Mouse (Mus musculus) C2C12 (cell line): ENCODE results near the gene Slc30a2. TPM values are rescaled to one million over a fixed set of nuclear protein-coding genes. Genes with fewer than 3 reads are reported as not detected.

Experiments
- H3K27me3 ChIP-seq: one replicate; pipeline ENCODE4 v1.6.1; 2011; ENCODE audit not compliant: control insufficient read depth, insufficient read depth, insufficient read length
- H3K36me3 ChIP-seq: one replicate; pipeline ENCODE4 v1.6.1; 2011; ENCODE audit not compliant: control insufficient read depth, insufficient read depth
- H3K4me3 ChIP-seq: one replicate; pipeline ENCODE4 v1.5.1; 2011; ENCODE audit warnings: mild to moderate bottlenecking, control low read depth; ENCODE audit not compliant: poor library complexity, insufficient read depth, severe bottlenecking
- H3K79me2 ChIP-seq: one replicate; pipeline ENCODE4 v1.6.1; 2011; ENCODE audit not compliant: control insufficient read depth, insufficient read depth
- H3K79me3 ChIP-seq: one replicate; pipeline ENCODE4 v1.6.1; 2011; ENCODE audit warnings: low read depth, control low read depth
- H3ac ChIP-seq: one replicate; pipeline ENCODE3; 2011; ENCODE audit warnings: low read depth; ENCODE audit not compliant: control insufficient read depth, insufficient read length
- CEBPB ChIP-seq: IDR thresholded peaks from one replicate; pipeline ENCODE4 v1.6.1; 2011; ENCODE audit warnings: low read depth, mild to moderate bottlenecking, control low read depth, moderate library complexity
- CTCF ChIP-seq: IDR thresholded peaks from one replicate; pipeline ENCODE4 v1.5.1; 2011; ENCODE audit not compliant: control insufficient read depth, insufficient read depth, insufficient read length
- FOSL1 ChIP-seq: IDR thresholded peaks from one replicate; pipeline ENCODE4 v1.8.0; 2011; ENCODE audit warnings: mild to moderate bottlenecking, low read length; ENCODE audit not compliant: poor library complexity, insufficient read depth, severe bottlenecking
- MAX ChIP-seq: IDR thresholded peaks from one replicate; pipeline ENCODE4 v1.6.1; 2011; ENCODE audit warnings: mild to moderate bottlenecking, control low read depth
- MYOD1 ChIP-seq: IDR thresholded peaks from one replicate; pipeline ENCODE4 v1.6.1; 2011; ENCODE audit warnings: low read depth; ENCODE audit not compliant: control insufficient read depth, insufficient read length
- MYOG ChIP-seq: IDR thresholded peaks from one replicate; pipeline ENCODE4 v1.6.1; 2011; ENCODE audit not compliant: control insufficient read depth, insufficient read length; ENCODE audit errors: extremely low read depth
- USF1 ChIP-seq: IDR thresholded peaks from one replicate; pipeline ENCODE4 v1.6.1; 2011; ENCODE audit warnings: low read depth, mild to moderate bottlenecking, control low read depth, moderate library complexity
- polyA plus RNA-seq: library from polyadenylated mRNA; unstranded; fragments of >200 nt; fragmentation: generic; extraction: Trizol; gene quantifications from one replicate; pipeline ENCODE4 v1.2.1, GENCODE M21; 2012; ENCODE audit warnings: missing spikeins

Gene Slc30a2
- polyA plus RNA-seq, 1 experiment, result not detected

- H3K4me3 ChIP-seq, result no peak overlapping the region
- TF ChIP-seq CEBPB (no peak), CTCF (no peak), MYOG (no peak), MYOD1 (no peak), FOSL1 (no peak), USF1 (no peak), MAX (no peak)
Observed at GRCm38 (mm10) chr4:134315470-134315869, 27.5 kb upstream of the Slc30a2 start.

GRCm38 (mm10) chr4:134316390-134316789, 26.6 kb upstream of the Slc30a2 start:
- Histone ChIP-seq H3K79me2 (no peaks in the 10 kb centered on the region), H3K36me3 (no peaks in the 10 kb centered on the region), H3ac (no peak overlapping the region), H3K27me3 (peaks cover 5% of the 10 kb centered on the region), H3K79me3 (no peaks in the 10 kb centered on the region), H3K4me3 (no peak overlapping the region)
- TF ChIP-seq CTCF, result no peak
- TF ChIP-seq USF1, result no peak
- TF ChIP-seq MYOG, result no peak
- no peak for TF ChIP-seq FOSL1
- TF ChIP-seq CEBPB, result no peak
- TF ChIP-seq MAX, result no peak
- no peak for TF ChIP-seq MYOD1

More at GRCm38 (mm10) chr4:134315470-134315869, 27.5 kb upstream of the Slc30a2 start:
- Histone ChIP-seq H3K79me2 (no peaks in the 10 kb centered on the region), H3ac (no peak overlapping the region), H3K79me3 (no peaks in the 10 kb centered on the region), H3K27me3 (peaks cover 5% of the 10 kb centered on the region), H3K36me3 (no peaks in the 10 kb centered on the region)

GRCm38 (mm10) chr4:134319074-134319473, 23.9 kb upstream of the Slc30a2 start:
- Histone ChIP-seq H3ac (no peak overlapping the region), H3K79me2 (no peaks in the 10 kb centered on the region), H3K79me3 (no peaks in the 10 kb centered on the region), H3K36me3 (no peaks in the 10 kb centered on the region), H3K27me3 (peaks cover 5% of the 10 kb centered on the region), H3K4me3 (no peak overlapping the region)
- TF ChIP-seq FOSL1 (no peak), MAX (no peak), USF1 (no peak), MYOG (no peak), CTCF (no peak), CEBPB (no peak), MYOD1 (no peak)

GRCm38 (mm10) chr4:134319674-134320073, 23.3 kb upstream of the Slc30a2 start:
- Histone ChIP-seq H3K36me3 (no peaks in the 10 kb centered on the region), H3K4me3 (no peak overlapping the region), H3K79me2 (no peaks in the 10 kb centered on the region), H3K27me3 (peaks cover 5% of the 10 kb centered on the region), H3K79me3 (no peaks in the 10 kb centered on the region), H3ac (no peak overlapping the region)
- no peak for TF ChIP-seq CEBPB
- no peak for TF ChIP-seq MAX
- no peak for TF ChIP-seq MYOG
- no peak for TF ChIP-seq USF1
- no peak for TF ChIP-seq FOSL1
- TF ChIP-seq CTCF, result no peak

- Histone ChIP-seq H3ac (no peak overlapping the region), H3K79me3 (no peaks in the 10 kb centered on the region), H3K27me3 (peaks cover 5% of the 10 kb centered on the region), H3K79me2 (no peaks in the 10 kb centered on the region), H3K4me3 (no peak overlapping the region), H3K36me3 (no peaks in the 10 kb centered on the region)
- no peak for TF ChIP-seq MAX
- TF ChIP-seq CTCF, result no peak
- no peak for TF ChIP-seq FOSL1
Observed at GRCm38 (mm10) chr4:134321524-134321923, 21.5 kb upstream of the Slc30a2 start.

- H3K79me3 ChIP-seq, result no peaks in the 10 kb centered on the region
- no peak overlapping the region for H3ac ChIP-seq
- peaks cover 1% of the 10 kb centered on the region for H3K27me3 ChIP-seq
- H3K4me3 ChIP-seq, result no peak overlapping the region
- no peaks in the 10 kb centered on the region for H3K79me2 ChIP-seq
- H3K36me3 ChIP-seq, result no peaks in the 10 kb centered on the region
- TF ChIP-seq CEBPB (no peak), USF1 (no peak), MAX (no peak), FOSL1 (no peak), MYOD1 (no peak), MYOG (no peak), CTCF (no peak)
Observed at GRCm38 (mm10) chr4:134324655-134325054, 18.3 kb upstream of the Slc30a2 start.
